Mouse (Mus musculus): ENCODE measurements around the gene Ccdc138. TPM values are rescaled to one million over a fixed set of nuclear protein-coding genes. Genes with fewer than 3 reads are reported as not detected.
"Not testable (repeated sequence)": the region's sequence is repeated elsewhere in the genome, so short reads cannot be mapped to it uniquely, and the experiment has no call there.

Gene Ccdc138
- total RNA-seq (2017): 2.9 and 3.5 TPM in 2 replicates

DNA sequence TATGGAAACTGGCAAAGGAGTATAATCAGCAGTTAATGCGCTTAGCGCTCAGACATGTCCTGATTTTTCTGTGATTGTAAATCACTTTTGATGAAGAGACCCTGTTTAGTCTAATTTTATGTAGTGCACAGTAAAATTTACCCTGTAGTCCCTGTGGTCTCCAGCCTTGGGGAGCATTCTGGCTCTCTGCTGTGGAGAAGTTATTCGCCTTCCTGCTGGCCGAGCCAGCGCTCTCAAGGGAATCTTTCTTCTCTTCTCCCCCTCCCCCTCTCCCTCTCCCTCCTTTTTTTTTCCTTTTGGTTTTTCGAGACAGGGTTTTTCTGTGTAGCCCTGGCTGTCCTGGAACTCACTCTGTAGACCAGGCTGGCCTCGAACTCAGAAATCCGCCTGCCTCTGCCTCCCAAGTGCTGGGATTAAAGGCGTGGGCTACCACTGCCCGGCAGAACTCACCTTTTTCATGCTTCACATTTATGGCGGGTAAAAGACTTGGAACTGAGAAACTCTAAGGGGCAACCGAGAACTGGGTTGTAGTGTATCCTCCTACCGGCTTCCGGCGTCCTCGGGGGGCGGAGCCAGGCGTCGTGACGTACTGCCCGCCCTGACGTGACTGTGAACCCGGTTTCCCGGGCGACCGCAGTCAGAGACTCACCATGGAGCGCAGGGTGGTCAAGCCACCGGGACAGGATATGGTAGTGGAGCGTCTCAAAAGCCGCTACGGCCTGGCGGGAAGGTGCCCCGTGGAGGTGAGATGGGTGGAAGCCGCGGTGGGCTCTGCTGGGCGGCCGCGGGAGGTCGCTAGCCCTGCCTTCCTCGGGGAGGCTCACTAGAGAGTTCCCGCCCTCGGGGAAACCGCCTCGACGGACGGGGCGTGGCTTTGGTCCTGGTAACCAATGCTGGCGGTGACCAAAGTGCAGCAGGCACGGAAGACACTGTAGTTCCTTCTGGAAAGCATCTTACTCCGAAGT is at the start of gene Ccdc138:
TSS of gene Ccdc138 (plus strand) at position 629 of the 965 bp plus-strand sequence.
- peak; percentile 95 for ATAC-seq (ENCODE audit: extremely low read depth, insufficient number of reproducible peaks, low FRiP score, poor library complexity, severe bottlenecking)

DNA sequence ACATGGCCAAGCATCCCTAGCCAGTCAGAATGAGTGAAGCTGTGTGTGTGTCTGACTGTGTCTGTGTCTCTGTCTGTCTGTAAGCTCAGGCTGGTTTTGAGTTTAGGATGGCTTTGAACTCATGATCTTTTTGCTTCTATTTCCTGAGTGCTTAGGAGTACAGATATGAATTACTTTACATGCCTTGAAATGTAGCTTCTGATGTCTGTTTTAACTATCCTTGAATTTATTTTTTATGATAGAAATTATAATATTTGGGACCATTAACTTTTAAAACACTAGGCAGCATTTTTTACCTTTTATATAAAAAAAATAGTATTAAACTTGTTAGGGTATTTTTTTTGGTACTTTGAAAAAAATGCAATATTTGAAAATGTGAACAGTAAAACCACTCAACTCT is 46.2 kb upstream of the Ccdc138 start:
- ATAC-seq (ENCODE audit: extremely low read depth, insufficient number of reproducible peaks, low FRiP score, poor library complexity, severe bottlenecking): no peak

DNA sequence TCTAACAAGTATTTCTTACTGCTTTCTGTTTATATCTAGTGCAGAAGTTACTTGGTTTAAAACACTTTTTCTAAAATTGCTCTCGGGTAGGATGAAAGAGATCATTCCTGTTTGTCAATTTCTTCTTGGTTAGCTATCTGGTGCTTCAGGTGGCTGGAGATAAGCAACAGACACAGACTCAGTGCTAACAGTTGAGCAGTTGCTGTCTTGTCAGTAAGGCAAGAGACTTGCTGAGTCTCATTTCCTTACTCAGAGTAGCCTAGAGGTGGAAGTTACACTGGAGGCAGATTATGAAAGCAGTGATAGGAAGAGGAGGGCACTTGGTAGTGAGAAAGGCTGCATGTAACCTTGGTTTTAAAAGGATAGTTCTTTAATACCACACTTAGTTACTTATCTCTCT is 45.6 kb upstream of the Ccdc138 start:
- ATAC-seq (ENCODE audit: extremely low read depth, insufficient number of reproducible peaks, low FRiP score, poor library complexity, severe bottlenecking): no peak

DNA sequence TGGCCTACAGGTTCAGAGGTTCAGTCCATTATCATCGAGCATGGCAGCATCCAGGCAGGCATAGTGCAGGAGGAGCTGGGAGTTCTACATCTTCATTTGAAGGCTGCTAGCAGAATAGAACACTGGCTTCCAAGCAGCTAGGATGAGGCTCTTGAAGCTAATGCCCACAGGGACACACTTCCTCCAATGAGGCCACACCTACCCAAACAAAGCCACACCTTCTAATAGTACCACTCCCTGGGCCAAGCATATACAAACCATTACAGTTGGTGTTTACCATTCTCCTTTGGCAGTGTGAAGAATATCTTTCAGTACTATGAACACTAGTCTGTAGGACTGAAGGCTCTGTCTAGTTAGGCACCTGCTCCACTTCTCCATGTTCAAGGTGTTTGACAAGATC is 37.9 kb upstream of the Ccdc138 start:
- no peak for ATAC-seq (ENCODE audit: extremely low read depth, insufficient number of reproducible peaks, low FRiP score, poor library complexity, severe bottlenecking)

DNA sequence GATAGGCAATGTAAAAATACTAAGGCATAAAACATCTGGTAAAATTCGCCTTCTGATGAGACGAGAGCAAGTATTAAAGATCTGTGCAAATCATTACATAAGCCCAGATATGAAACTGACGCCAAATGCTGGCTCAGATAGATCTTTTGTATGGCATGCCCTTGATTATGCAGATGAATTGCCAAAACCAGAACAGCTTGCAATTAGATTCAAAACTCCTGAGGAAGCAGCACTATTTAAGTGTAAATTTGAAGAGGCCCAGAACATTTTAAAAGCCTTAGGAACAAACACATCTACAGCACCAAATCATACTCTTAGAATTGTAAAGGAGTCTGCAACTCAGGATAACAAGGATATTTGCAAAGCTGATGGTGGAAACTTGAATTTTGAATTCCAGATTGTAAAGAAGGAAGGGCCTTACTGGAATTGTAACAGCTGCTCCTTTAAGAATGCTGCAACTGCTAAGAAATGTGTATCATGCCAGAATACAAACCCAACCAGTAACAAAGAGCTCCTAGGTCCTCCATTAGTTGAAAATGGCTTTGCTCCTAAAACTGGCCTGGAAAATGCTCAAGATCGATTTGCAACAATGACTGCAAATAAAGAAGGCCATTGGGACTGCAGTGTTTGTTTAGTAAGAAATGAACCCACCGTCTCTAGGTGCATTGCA is 20.5 kb upstream of the Ccdc138 start:
- no peak for ATAC-seq (ENCODE audit: extremely low read depth, insufficient number of reproducible peaks, low FRiP score, poor library complexity, severe bottlenecking)

DNA sequence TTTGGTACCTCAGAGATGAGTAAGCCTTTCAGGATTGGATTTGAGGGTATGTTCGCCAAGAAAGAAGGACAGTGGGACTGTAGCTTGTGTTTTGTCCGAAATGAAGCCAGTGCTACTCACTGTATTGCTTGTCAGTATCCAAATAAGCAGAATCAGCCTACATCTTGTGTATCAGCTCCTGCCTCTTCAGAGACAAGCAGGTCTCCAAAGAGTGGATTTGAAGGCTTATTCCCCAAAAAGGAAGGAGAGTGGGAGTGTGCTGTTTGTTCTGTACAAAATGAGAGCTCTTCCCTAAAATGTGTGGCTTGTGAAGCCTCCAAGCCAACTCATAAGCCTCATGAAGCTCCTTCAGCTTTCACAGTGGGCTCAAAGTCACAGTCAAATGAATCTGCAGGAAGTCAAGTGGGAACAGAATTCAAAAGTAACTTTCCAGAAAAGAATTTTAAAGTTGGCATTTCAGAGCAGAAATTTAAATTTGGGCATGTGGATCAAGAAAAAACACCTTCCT is 19.6 kb upstream of the Ccdc138 start:
- ATAC-seq (ENCODE audit: extremely low read depth, insufficient number of reproducible peaks, low FRiP score, poor library complexity, severe bottlenecking): no peak

DNA sequence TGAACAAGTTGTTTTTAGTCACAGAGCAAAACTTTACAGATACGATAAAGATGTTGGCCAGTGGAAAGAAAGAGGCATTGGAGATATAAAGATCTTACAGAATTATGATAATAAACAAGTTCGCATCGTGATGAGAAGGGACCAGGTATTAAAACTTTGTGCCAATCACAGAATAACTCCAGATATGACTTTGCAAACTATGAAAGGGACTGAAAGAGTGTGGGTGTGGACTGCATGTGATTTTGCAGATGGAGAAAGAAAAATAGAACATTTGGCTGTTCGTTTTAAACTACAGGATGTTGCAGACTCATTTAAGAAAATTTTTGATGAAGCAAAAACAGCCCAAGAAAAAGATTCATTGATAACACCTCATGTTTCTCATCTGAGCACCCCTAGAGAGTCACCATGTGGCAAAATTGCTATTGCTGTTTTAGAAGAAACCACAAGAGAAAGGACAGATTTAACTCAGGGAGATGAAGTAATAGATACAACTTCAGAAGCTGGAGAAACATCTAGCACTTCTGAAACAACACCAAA is 17.7 kb upstream of the Ccdc138 start:
- ATAC-seq (ENCODE audit: extremely low read depth, insufficient number of reproducible peaks, low FRiP score, poor library complexity, severe bottlenecking): no peak

DNA sequence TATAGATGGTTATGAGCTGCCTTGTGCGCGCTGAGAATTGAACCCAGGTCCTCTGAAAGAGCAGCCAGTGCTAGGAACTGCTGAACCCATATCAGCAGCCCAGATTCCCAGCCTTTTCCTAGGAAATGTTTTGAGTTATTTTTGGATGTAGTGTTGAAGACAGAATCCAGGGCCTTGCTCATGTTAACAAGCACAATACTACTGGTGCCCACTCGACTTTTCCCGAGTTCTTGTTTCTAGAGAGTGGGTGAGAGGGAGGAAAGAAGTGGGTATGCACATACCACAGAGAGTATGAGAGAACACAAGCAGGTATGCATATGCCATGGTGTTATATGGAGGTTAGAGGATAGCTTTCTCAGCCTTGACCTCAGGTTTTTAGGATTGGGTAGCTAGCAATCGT is 6.7 kb upstream of the Ccdc138 start:
- ATAC-seq (ENCODE audit: extremely low read depth, insufficient number of reproducible peaks, low FRiP score, poor library complexity, severe bottlenecking): no peak

DNA sequence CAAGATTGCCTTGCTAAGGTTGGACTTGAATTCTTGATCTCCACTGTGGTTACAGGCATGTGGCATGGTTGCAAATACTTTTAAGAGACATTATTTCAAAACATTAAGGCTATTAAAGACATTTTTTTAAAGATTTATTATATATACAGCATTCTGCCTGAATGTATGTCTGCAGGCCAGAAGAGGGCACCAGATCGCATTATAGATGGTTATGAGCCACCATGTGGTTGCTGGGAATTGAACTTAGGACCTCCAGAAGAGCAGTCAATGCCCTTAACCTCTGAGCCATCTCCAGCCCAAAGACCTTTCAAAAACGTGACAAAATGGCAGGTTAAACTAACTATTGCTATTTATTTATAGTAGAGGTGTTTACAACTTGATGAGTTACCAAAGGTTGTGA is 2.1 kb upstream of the Ccdc138 start:
- no peak for ATAC-seq (ENCODE audit: extremely low read depth, insufficient number of reproducible peaks, low FRiP score, poor library complexity, severe bottlenecking)

DNA sequence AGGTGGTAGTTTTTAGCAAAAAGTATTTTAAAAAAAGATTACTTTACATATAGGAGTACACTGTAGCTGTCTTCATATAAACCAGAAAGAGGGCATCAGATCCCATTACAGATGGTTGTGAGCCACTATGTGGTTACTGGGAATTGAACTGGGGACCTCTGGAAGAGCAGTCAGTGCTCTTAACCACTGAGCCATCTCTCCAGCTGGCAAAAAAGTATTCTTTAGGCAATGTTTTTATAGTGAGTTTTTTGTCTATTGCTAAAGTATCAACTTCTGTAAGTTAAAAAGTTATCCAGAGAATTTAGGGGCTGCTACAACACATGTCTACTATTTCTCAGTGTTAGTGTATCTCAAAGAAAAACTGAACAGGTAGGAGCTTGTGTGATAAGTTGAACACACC is 1.0 kb upstream of the Ccdc138 start:
- ATAC-seq (ENCODE audit: extremely low read depth, insufficient number of reproducible peaks, low FRiP score, poor library complexity, severe bottlenecking): no peak

DNA sequence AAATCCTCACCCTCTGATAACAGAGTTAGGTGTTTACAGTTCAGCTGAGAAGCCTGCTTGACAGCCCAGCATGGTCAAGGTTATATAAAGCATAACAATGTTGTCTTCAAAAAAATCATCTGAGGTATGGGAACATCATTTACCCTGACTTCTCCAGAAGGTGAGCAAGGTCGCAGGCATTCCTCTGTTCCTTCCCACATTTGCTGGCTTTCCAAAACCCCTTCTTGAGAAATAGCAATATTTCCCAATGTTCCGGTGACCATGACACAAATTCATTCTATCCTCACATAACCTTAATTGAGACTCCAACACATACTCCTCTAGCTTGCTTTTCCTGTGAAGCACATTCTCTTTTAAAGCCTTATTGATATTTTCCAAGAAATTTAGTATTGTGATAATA is 768 bp downstream of the Ccdc138 start:
- no peak for ATAC-seq (ENCODE audit: extremely low read depth, insufficient number of reproducible peaks, low FRiP score, poor library complexity, severe bottlenecking)

DNA sequence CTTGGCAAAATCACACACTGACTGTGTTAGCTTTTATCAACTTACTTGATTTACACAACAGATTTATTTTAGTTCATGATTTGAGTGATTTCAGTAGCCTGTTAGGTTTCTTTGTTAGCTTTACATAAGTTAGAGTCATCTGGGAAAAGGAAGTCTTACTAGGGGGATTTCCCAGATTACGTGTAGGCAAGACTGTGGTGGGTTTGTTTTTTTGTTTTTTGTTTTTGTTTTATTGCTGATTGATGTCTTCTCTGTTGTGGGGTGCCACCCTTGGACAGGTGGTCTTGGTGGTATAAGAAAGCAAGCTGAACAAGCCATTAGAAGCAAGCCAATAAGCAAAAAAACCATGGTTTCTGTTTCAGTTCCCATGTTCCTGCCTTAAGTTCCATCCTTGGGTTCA is 31.6 kb downstream of the Ccdc138 start:
- no peak for ATAC-seq (ENCODE audit: extremely low read depth, insufficient number of reproducible peaks, low FRiP score, poor library complexity, severe bottlenecking)

DNA sequence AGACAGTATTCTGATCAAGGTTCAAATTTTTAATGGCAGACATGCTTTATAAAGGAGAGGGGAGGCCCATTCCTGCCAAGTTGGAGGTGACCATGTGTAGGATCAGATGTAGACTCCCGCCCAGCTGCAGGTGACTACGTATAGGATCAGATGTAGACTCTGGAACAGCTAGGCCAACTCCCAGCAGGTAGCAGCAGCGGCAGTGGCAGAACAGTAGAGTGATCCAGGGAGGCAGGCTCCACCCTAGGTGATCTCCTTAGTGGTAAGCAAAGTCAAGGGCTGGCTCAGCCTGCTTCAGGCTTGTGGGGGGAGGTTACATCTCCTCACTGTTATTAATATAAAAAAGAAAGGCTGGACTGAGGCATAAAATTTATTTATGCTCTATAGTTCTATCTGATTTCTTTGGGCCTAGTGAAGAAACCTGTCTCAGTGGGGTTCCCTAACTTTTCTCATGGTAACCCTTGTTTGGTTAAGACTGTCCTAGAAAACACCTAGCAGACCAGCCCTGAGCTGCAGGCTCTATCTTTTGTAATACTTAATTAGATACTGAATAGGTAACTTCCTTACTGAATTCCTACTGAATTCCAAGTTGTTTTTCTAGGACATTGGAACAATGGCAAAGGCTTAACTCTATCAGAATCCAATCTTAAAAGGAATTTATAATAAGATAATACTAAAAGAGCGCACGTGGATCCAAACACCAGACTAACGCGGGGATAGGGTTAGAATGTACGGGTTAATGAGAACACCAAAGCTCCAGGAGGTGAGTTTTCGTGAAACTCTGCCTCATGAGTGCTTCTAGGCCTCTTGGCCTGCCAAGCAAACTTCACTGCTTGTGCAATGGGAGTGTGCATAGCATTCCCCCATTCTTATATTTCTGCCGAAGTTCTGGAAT is 33.4 kb downstream of the Ccdc138 start:
- no peak for ATAC-seq (ENCODE audit: extremely low read depth, insufficient number of reproducible peaks, low FRiP score, poor library complexity, severe bottlenecking)

DNA sequence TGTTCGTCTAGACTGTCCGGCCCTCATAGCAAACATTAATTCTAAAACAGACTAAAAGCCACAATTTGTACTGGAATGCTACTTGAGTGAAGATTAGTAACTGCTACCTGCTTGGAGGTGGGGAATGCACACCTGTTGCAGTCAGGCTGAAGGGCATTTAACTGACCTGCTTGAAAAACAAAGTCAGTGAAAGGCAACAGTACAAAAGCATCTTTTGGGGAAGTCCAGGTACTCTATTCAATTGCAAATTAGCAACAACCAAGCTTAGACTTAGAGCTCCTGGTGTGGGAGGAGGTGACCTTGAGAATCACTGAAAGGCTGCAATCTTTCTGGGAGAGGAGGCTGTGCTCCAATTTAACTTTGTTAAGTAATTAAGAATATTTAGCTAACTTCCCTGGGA is 34.4 kb downstream of the Ccdc138 start:
- ATAC-seq (ENCODE audit: extremely low read depth, insufficient number of reproducible peaks, low FRiP score, poor library complexity, severe bottlenecking): no peak

DNA sequence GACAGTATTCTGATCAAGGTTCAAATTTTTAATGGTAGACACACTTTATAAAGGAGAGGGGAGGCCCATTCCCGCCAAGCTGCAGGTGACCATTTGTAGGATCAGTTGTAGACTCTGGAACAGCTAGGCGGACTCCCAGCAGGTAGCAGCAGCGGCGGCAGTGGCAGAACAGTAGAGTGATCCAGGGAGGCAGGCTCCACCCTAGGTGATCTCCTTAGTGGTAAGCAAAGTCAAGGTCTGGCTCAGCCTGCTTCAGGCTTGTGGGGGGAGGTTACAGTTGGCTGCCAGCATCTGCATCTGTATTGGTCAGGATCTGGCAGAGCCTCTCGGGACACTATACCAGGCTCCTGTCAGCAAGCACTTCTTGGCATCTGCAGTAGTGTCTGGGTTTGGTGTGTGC is 38.5 kb downstream of the Ccdc138 start:
- not testable (repeated sequence) for ATAC-seq (ENCODE audit: extremely low read depth, insufficient number of reproducible peaks, low FRiP score, poor library complexity, severe bottlenecking)

DNA sequence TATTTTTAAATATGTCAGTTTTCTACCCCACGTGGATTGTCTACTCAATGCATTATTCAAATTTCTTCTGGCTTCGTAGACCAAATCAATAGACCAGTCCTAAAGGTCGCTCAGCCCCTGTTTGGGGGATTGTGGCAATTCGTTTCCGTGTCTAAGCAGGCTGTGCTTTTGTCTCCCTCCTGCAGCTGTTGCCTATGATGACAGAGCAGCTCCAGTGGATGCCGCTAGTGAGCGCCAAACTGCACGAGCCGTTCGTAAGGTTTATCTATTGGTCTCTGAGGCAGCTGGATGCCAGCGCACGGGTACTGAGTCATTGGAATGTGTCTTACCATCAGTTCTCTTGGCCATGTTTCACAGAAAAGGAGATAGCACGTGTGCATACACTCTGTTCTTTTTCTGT is 42.9 kb downstream of the Ccdc138 start:
- ATAC-seq (ENCODE audit: extremely low read depth, insufficient number of reproducible peaks, low FRiP score, poor library complexity, severe bottlenecking): no peak

DNA sequence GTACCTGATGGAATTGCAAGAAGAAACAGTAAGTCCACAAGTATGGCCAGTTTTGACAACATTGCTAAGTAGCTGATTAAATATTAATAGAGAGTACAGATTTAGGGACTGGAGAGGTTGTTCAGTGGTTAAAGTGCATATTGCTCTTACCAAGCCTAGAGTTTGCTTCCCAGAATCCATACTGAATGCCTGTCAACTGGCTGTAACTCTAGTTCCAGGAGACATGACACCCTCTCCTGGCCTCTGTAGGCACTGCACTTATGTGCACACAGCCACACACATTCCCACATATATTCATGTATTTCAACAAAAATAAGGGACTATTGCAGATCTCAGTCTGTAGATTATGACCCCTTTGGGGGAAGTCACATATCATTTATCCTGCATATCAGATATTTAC is 51.0 kb downstream of the Ccdc138 start:
- no peak for ATAC-seq (ENCODE audit: extremely low read depth, insufficient number of reproducible peaks, low FRiP score, poor library complexity, severe bottlenecking)

DNA sequence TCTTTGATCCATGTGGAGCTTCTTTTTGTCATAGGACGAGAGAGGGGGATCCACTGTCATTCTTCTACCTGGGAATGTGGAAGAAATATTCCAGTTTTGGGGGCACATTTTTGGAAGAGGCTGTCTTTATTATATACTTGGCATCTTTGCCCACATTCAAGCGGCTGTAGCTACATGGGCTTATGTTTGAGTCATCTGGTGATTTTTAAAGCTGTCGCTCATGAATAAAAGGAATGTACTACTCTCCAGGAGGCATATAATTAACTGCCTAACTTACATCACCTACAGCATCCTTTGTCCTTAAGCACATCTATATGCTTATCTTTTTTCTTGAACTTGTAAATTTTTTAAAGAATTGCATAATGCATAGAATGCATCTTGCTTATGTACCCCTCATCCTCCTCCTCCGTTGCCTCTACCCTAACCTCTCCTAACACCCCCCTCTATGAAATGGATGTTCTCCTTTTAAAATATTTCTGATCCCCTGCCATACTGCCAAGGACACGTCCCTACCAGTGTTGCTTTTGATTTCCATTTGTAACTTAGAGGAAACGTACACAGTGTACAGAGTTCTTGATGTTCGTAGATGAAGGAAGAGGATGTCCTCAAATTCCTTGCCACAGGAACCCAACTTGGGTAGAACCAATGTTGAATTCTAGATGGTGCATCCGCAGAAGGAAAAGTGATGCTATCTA is 57.1 kb downstream of the Ccdc138 start:
- no peak for ATAC-seq (ENCODE audit: extremely low read depth, insufficient number of reproducible peaks, low FRiP score, poor library complexity, severe bottlenecking)
